Mouse (Mus musculus): Measurements from ENCODE around the gene Dnajb8.

GRCm38 (mm10) chr6:88232221-88232620 lies 10.2 kb downstream of the Dnajb8 start:
- TF ChIP-seq POLR2A (IDR thresholded peaks at IDR 0.05; ENCODE audit: borderline replicate concordance, extremely low read depth, insufficient read depth, insufficient read length, poor library complexity, severe bottlenecking) (no peak), CTCF (IDR thresholded peaks at IDR 0.05; ENCODE audit: borderline replicate concordance, extremely low read depth, insufficient read depth, insufficient read length) (no peak)

All from brain, embryonic 14.5 days (tissue).